Mouse (Mus musculus) cerebellum, adult 9-10 months (tissue): Measurements from ENCODE around the gene Gm49510.

Experiments
- DNase-seq: peaks from one replicate; pipeline ENCODE4 v3.0.0; 2022

Gene Gm49510

DNA sequence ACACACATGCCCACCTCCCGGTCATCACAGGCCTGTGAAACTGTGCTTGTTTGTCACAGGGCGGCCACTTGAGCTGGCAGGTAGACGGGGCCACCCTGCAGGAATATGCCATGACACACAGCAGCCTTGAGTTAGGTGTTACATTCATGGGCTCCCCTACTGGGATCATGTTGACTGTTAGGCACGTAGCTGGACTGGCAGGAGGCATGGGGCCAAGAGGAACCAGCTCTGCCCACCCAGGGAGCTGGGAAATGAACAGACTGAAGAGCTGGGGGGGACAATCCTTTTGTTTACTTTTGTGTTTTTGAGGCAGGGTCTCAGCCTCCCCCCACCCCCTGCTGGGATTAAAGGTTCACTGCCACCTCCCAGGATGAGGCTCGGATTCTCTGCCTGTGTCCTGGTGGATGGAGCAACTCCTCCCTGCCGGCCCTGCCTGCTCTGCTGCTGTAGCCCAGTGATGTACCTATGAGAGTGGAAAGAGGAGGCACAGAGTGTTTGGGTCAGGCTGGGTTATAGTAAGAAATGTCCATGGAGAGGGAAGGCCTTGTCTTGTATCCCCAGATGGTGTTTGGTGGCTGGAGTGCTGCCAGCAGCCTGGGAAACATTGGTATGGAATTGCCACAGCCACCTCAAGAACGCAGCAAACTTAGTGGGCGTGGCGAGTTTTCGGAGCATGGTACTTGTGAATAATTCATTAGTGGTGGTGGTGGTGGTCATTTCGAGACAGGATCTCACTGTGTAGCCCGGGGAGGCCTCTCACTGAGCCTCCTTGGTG lies 16.8 kb downstream of the Gm49510 start:
- peak; percentile 80 for DNase-seq

DNA sequence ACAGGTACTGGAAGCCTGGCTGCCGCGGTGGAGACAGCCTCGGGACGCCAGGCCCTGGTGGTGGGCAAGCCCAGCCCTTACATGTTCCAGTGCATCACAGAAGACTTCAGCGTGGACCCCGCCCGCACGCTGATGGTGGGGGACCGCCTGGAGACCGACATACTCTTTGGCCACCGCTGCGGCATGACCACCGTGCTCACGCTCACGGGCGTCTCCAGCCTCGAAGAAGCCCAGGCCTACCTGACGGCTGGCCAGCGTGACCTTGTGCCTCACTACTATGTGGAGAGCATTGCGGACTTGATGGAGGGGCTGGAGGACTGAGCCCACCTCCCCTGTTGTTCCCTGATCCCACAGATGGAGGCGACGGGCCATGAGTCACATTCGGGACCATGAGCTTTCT lies 18.7 kb downstream of the Gm49510 start:
- no peak for DNase-seq

DNA sequence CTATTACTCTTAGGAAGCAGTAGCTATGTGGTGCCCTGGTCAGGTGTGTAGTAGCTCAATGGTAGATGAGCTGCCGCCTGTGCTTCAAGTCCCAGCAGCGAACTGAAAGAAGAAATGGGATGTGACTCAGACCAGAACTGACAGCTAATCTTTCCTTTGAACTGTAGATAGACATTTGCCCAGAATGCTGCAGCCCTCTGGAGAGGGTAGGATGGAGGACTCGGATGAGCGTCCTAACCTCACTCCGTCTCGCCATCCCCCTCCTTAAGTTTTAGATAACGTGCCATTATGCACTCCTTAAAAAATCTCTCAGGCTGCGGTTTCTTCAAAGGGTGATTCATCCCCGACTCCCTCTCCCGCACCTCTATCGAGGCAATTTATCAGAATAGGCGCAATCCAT lies 20.4 kb downstream of the Gm49510 start:
- DNase-seq = no peak

DNA sequence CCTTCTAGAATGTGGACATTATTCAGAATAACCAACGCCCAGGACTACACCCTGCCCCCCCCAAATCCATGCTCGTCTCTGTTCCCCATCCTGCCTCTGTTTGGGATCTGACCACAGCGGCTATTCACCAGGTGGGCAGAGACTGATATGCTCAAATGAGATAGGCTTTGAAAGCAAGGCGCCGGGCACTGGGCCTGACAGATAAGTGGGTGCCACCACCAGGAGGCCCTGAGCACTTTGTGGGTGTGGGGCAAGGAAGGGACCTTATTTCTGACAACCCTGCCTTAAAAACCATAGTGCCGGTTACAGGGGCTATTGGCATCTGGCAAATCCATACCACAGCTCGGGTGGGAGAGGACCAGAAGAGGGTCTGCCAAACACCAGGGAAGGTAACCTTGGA lies 23.2 kb downstream of the Gm49510 start:
- no peak for DNase-seq

DNA sequence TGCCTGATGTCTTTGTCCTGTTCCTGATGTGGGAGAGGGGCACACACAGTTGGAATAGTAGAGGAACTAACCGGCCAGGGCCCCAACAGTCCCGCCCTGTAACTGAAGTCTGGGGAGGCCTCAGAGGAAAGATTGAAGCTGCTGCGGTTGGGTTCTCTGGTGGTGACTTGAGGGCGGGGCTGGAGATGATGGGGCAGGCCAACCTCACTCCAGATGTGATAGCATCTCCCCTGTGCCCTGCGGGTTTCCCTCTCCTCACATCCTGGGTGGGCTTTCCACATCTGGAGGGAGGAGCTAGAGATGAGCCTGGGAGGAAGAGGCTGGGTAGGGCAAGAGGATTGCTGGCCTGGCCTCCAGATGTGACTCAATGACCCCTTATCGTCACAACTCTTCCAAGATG lies 24.1 kb downstream of the Gm49510 start:
- no peak for DNase-seq

DNA sequence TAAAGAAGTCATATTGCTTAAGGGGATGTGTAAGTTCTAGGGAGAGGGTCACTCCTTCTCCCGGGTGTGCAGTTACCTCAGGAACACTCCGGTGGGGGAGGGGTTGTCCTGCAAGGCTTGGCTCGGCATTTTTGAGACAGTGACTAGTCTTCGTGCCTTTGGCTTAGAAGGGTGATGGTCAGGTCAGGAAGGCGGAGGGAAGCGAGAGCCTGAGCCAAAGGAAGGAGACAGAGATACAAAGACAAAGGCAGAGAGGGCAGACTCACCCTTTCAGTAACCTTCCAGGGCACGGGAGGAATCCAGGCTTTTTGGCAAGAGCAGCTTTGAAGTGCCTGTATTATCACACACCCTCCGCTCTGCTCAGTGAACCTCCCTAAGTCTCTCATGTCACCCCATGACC lies 25.7 kb downstream of the Gm49510 start:
- no peak for DNase-seq

DNA sequence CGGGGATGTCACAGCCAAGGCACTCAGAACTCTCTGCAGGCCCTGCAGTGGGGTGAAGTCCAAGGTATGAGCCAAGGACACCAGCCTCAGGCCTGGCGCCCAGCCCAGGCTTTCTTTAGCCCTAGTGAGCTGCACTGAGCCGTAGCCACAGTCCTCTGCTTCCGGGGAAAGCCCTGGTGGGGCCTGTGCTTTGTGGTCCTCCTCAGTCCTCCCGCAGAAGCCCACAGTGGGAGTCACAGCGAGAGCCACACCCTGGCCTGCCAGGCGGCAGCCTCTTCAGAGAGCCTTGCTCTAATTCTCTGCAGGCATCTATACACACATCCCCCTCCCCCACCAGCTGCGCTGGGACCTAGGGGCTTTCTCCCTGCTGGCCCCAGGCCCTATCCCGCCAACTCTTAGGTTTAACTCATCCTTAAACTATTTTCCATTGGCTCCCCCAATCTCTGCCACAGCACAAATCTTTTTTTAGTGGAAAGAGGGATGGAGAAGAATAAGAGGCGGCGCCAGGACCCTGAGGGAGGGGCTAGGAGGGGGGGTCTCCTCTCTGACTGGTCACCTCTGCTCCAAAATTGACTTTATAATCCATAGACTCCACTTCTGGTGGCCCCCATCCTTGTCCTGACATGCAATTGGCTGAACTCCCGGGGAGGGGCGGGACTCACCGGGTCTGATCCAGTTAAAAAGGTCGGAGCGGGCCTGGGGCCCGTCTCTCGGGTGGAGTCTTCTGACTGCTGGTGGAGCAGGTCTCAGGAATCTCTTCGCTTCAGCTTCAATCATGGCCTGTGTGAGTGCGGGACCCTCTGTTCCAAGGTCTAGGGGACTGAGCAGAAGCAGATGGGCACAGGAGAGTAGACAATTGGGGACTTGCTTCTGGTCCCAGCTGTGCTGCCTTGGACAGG lies 26.8 kb downstream of the Gm49510 start, which contains the start of gene Lgals1:
Gene Lgals1 (plus strand): TSS at position 705 of the 899 bp plus-strand sequence.
- DNase-seq = peak; percentile 84

DNA sequence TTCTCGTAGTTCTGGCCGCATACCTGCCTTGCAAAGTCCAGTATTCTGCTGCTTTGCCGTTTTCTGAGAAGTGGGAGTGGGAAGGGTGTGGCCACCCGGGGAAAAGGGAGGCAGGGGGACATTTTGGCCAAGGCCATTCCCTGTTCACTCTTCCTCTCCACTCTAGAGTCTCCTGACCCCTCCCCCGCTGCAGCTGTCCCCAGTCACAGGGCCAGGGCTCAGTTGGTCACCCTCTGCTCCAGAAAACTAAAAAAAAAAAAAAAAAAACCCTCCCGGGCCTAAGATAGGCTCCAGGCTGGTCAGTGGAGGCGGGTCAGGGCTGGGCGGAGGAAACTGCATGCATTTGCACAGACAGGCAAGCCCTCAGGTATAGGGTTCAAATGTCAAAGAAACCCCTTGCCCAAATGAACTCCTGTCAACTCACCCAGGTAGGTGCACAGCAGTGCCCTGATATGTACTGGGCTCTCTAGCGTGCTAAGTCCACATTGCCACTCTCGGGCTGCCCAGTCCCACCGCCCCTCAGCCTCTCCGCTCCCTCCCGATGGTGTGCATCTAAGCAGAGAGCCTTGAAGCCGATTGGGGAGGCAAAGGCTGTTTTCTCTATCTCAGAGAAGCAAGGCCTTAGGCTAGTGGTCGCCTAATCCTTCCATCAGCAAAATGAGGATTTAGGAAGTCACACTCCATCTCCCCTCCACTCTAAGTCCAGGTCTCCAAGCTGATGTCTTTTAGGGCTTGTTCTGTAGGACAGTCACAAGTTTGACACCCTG lies 27.7 kb downstream of the Gm49510 start:
- DNase-seq = no peak

DNA sequence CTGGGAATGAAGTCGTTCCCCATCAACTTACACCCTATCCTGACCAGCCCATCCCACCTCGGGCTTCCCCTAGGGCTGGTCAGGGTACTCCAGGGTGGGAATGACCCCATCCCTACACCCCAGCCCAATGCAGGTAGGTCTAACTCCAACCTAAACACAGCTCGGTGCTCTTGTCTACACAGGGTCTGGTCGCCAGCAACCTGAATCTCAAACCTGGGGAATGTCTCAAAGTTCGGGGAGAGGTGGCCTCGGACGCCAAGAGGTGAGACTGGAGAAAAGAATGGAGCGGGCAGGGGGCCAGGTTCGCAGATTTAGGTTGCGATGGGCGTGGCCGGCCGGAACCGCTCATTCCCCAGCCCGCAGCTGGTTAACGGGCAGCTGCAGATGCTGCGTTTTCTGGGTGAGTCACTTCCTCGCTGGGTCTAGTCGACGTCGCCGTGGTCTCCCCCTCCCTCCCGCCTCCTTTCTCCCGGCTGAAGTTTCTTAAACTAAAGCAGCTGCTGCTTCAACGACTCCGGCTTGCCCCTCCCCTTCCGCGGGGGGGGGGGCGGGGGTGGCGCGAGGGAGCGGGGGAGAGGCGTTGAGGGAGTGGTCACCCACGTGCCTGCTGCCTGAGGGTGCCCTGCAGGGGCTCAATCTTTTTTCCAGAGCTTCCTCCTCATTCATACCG lies 28.5 kb downstream of the Gm49510 start:
- no peak for DNase-seq

DNA sequence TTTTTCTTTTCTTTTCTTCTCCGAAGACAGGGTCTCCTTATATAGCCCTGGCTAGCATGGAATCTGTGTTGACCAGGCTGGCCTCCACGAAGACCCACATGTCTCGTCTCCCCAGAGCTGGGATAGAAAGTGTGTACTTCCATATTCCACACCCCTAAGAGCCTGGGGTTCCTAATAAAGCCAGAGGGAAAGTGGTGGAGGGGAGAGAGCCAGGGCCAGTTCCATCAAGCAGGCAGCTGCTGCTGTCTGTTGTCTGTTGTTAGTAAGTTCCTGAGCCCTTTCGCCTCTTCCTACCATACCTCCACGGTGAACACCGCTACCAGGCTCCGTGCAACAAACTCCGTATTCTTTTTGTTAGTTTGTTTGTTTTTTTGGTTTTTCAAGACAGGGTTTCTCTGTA lies 29.1 kb downstream of the Gm49510 start:
- DNase-seq = no peak

DNA sequence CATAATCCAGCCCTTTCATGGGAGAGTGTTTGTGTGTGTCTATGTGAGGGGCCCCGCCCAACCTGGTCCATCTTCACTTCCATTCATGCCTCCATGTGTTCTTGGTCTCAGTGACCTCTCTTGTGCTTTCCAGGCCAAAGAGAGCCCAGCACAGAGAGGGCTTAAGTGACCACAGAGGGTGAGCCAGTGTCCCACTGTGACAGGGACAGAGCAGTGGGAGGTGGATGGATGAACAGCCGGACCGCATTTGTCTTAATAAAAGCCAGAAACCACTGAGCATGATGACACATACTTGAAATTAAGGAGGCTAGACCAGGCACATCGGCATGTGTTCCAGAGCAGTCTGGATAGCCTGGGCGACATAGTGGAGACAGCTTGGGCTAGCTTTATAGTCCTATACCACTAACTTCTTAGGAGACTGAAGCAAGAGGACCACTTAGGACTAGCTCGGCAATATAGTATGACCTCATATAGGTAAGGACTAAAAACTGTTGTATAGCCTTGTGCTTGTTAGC lies 30.8 kb downstream of the Gm49510 start:
- DNase-seq = no peak

DNA sequence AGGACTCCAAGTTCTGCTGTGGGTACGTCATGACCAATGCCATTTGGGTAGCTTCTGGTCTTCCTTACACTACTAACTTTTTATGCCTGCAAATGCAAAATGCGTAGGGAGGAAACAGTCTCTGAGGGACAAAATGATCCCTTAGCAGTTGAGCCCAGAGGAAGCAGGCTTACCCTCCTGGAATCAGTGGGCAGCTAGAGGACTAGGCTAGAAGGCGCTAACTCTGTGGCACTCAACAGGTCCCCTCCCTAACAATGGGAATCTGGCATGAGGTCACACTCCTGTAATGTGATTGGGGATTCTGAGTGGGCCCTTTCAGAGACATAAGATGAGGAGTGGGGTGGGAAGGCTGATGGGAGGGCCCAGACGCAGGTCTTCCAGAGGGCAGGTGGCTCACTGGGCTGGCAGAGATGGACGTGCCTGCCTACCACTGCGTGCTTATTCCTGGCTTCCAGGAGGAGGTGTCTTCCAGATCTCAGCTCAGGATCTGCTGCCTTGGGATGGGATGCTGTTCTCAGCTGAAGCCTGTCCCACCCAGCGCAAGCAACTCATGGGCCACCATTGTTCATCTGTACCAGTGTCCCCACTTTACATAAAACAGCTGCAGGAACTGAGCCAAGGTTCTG lies 31.4 kb downstream of the Gm49510 start:
- DNase-seq = no peak

DNA sequence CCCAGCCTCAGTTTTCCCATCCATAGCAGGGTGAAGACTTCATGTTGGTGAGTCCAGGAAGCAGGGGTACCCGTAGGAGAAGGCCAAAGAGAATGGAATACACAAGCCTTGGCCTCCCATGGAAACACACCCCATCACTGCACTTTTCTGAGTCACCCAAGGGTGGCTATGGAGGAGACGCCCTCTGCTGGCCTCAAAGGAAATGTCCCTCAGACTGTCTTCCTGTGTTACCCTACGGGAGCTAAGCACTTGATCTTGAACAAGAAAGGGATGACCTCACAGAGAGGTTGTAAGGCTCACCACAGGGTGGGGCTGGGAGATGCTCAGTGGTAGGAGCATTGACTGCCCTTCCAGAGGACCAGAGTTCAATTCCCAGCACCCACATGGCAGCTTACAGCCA lies 32.1 kb downstream of the Gm49510 start:
- no peak for DNase-seq

DNA sequence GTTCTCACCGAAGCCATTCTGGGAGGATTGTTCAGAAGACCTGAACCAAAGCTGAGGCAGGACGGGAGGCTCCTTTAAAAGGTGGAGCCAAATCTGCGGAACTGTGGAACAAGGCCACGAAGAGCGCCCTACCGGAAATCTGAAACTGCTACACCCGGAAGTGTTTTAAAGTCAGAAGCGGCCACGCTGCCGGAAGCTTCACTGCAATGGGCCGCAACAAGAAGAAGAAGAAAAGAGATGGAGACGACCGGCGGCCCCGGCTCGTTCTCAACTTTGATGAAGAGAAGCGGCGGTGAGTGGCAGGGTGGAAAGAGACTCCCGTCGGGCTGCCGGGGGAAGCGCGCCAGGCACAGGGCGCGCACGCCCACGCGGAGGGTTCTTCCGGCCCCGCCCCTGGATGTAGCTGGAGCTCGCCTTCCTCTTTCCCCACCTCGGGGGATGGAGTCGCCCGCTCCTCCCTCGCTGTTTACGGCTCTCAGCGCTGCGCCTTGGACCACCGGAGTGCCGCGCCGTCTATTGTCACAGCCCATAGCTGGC lies 35.4 kb downstream of the Gm49510 start, which contains the start of gene Nol12:
Gene Nol12 (plus strand): TSS at position 150 of the 537 bp plus-strand sequence.
- DNase-seq = peak; percentile 90

DNA sequence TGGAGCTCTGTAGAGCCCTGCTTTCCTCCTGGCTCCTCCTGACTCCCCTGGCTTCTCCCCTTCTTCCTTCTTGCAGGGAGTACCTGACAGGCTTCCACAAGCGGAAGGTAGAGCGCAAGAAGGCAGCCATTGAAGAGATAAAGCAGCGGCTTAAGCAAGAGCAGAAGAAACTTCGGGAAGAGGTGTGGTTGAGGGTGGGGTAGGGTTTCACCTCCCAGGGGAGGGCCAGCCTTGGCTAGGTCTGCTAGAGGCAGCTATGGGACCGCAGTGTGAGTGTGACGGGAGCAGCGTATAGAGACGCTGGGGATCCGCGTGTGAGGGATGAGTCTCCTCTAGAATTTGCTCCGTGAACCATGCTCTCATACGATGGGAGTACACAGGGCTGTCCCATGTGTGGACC lies 36.9 kb downstream of the Gm49510 start:
- no peak for DNase-seq

DNA sequence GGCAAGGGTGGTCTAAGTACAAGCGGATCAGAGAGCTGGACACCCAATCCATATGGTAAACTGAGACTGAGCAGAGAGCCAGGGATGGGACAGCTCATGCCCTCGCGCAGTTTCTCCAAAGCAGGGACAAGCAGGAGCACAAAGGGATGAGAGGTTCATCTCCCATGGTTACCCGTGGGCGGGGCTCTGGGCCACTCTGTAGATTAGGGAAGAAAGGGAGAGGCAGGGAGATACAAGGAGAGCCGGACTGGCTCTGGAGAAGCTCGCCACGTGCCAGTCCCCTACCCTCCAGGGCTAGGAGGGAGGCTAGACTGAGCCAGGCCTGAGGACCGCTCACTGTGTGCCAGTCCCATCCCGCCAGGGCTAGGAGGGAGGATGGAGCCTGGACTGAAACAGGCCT lies 37.8 kb downstream of the Gm49510 start:
- DNase-seq = no peak

DNA sequence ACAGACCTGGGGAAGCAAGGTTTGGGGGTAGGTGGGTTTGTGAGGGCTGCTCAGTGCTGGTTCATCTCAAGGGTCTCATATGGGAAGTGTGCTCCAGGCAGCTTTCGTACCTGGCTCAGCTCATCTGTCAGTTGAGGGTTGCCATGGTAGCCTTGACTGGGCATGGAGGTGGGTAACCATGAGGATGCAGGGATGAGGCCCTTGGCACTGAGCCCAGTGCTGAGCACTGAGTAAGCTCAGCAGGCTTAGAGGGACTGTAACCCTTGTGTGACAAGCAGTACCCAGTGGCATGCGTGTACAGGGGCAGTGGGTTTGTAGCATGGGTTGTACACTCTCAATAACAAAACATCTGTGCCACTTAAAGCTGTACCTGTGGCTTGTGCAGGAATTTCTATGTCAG lies 38.5 kb downstream of the Gm49510 start:
- DNase-seq = no peak

DNA sequence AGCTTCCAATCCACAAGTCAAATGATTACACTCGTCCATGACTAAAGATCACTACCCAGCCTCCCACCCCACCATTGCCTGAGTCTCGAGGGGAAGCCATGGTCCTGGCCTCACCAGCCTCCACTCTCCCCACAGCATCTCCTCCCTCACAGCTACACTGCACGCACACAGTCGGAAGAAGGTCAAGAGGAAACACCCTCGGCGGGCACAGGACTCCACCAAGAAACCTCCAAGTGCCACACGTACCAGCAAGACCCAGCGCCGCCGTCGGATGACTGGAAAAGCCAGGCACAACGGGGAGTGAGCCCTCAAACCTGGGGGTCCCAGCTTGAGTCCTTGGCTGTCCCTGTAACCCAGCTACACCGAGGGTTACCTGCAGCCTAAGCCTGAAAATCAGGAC lies 40.9 kb downstream of the Gm49510 start:
- DNase-seq = no peak

DNA sequence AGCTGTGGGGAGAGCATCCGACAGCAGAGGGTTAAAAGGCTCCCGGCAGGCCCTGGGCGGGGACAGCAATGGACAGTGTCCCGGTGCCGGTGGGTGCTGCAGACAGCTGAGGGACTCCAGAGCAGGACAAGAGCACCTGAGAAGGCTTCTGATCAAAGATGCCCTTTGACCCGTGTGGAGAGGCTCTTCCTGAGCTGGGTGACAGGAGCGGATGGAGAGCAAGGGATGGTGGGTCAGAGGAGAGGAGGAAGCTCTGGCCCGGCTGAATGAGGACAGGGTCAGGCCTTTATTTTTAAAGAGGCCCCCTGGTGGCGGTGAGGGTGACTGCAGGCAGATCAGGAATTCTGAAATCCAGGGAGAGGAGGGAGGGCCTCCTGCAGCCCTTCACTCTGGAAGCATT lies 43.2 kb downstream of the Gm49510 start:
- peak; percentile 92 for DNase-seq

DNA sequence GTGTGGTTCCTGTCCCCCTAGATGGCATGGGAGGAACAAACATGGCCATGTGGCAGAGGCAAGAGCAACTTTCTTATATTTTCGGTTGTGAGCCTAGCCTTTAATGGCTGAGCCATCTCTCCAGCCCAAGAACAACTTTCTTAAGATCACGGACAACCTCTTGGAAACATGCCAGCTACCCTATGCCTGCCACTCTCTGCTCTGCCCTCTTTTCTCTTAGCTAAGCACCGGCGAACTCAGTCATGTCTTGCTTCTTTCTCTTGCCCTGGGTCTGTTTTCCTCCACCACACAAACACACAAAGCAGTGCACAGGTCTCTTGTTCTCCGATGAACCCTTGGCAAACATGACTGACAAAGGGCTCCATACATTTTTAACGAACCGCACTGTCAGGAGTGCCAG lies 46.8 kb downstream of the Gm49510 start:
- DNase-seq = no peak

DNA sequence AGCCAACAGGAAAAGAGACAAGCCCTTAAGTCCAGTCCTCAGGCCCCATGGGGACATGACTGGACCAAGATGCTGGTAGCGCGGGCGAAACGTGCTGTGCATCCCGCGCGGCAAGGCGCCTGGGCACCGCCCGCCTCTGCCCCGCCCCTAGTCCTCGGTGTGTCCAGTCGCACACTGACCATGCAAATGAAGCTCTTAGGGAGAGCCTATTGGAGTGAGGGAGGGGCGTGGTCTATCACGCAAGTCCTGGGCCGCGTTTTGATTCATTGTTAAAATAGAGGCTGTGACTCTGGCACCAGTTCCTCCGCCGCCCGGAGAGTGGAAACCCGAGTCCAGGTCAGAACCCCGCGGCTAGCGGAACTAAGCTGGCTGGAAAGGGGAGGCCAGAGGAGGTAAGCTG lies 48.2 kb downstream of the Gm49510 start, which contains the start of gene Triobp:
Gene Triobp (plus strand): TSS at position 68 of the 400 bp plus-strand sequence.
- DNase-seq = peak; percentile 94
